Comparison of ENCODE assay signal across 20 mouse cellular contexts in genomic region chr4:63979635-63980034, GRCm38 (mm10).
DNase-seq lines count a peak whose midpoint lies in the region; ATAC-seq lines count a peak whose summit lies in the region.
"Had no signal": no experiment of that assay in that cellular context is flagged by ENCODE, and none has a peak within 500 bp of the region (broad histone marks: within the 10 kb centered on the region; RNA-seq: fewer than 3 reads in every experiment).

No protein-coding gene starts in this region.

- no peak overlapping the region for H3K4me3 ChIP-seq in forebrain, embryonic 10.5 days
- H3K4me3 ChIP-seq in forebrain, embryonic 16.5 days (replicated peaks; ENCODE audit: low read length) = no peak overlapping the region
- H3K4me3 ChIP-seq in limb, embryonic 11.5 days (ENCODE audit: low read depth, low read length) = no peak overlapping the region
- H3K4me3 ChIP-seq: forebrain, embryonic 12.5 days; heart, embryonic 12.5 days; liver, embryonic 12.5 days; stomach, embryonic 15.5 days had no signal

- no peaks in the 10 kb centered on the region for H3K36me3 ChIP-seq in forebrain, embryonic 10.5 days (replicated peaks)
- H3K36me3 ChIP-seq in forebrain, embryonic 16.5 days (ENCODE audit: control insufficient read depth, insufficient read depth) = no peaks in the 10 kb centered on the region
- H3K36me3 ChIP-seq in limb, embryonic 11.5 days (ENCODE audit: control insufficient read depth, insufficient read depth, low read length) = no peaks in the 10 kb centered on the region
- H3K36me3 ChIP-seq: forebrain, embryonic 12.5 days; heart, embryonic 12.5 days; liver, embryonic 12.5 days; stomach, embryonic 15.5 days had no signal

- 47% methylated on average over 2 of the region's 2 CpGs for WGBS in forebrain, embryonic 10.5 days
- whole genome bisulfite sequencing in forebrain, embryonic 16.5 days = 55% methylated on average over 2 of the region's 2 CpGs
- 25% methylated on average over 2 of the region's 2 CpGs for WGBS in limb, embryonic 11.5 days

- H3K27ac ChIP-seq in forebrain, embryonic 10.5 days = no peak overlapping the region
- no peak overlapping the region for H3K27ac ChIP-seq in forebrain, embryonic 16.5 days (ENCODE audit: low read length)
- H3K27ac ChIP-seq in limb, embryonic 11.5 days (replicated peaks; ENCODE audit: low read depth, low read length) = no peak overlapping the region
- H3K27ac ChIP-seq: forebrain, embryonic 12.5 days; liver, embryonic 12.5 days; stomach, embryonic 15.5 days had no signal

- no peaks in the 10 kb centered on the region for H3K9me3 ChIP-seq in forebrain, embryonic 10.5 days
- no peaks in the 10 kb centered on the region for H3K9me3 ChIP-seq in forebrain, embryonic 16.5 days (ENCODE audit: control insufficient read depth, low read length)
- no peaks in the 10 kb centered on the region for H3K9me3 ChIP-seq in limb, embryonic 11.5 days (ENCODE audit: control insufficient read depth, low read length)
- H3K9me3 ChIP-seq: forebrain, embryonic 12.5 days; heart, embryonic 12.5 days; liver, embryonic 12.5 days; stomach, embryonic 15.5 days had no signal

- peaks cover 70% of the 10 kb centered on the region for H3K27me3 ChIP-seq in forebrain, embryonic 10.5 days (ENCODE audit: poor library complexity, severe bottlenecking)
- no peaks in the 10 kb centered on the region for H3K27me3 ChIP-seq in forebrain, embryonic 16.5 days (replicated peaks; ENCODE audit: control insufficient read depth, insufficient read depth, low read length)
- no peaks in the 10 kb centered on the region for H3K27me3 ChIP-seq in limb, embryonic 11.5 days (ENCODE audit: control insufficient read depth, insufficient read depth, low read length)
- H3K27me3 ChIP-seq: forebrain, embryonic 12.5 days; heart, embryonic 12.5 days; liver, embryonic 12.5 days; stomach, embryonic 15.5 days had no signal

- H3K4me1 ChIP-seq in forebrain, embryonic 10.5 days = peaks cover 22% of the 10 kb centered on the region
- H3K4me1 ChIP-seq in forebrain, embryonic 16.5 days (replicated peaks; ENCODE audit: control insufficient read depth, insufficient read depth, low read length) = no peaks in the 10 kb centered on the region
- 0 out of 2 replicates have a peak, but pooled peaks cover 3% of the 10 kb centered on the region for H3K4me1 ChIP-seq in limb, embryonic 11.5 days (ENCODE audit: control insufficient read depth, insufficient read depth, low read length)
- H3K4me1 ChIP-seq: liver, embryonic 12.5 days had no signal

- peak; percentile 20 for DNase-seq in forebrain, embryonic 10.5 days (ENCODE audit: extremely low spot score, low spot score)
- DNase-seq in ovary, adult 18-20 months (ENCODE audit: low spot score) = peak; percentile 74
- no peak for DNase-seq in ovary, postnatal 10 days (ENCODE audit: low spot score)
- peak; percentile 62 for DNase-seq in limb, embryonic 11.5 days (ENCODE audit: low spot score)
- DNase-seq in thymus, postnatal 10 days (ENCODE audit: low spot score in 2 of 2) = no peak
- DNase-seq in frontal cortex, postnatal 25 days (ENCODE audit: low spot score in 2 of 2) = no peak
- no peak for DNase-seq in right cerebral cortex, adult 18-20 months
- DNase-seq: adrenal gland, adult 8-10 months; cerebellum, adult 11-12 months; cerebellum, postnatal 36 days; kidney, adult 8-10 months; kidney, postnatal 36 days; lung, postnatal 10 days; spleen, adult 18-20 months had no signal

- no peak overlapping the region for H3K9ac ChIP-seq in forebrain, embryonic 16.5 days (replicated peaks; ENCODE audit: low read depth, low read length)
- H3K9ac ChIP-seq in limb, embryonic 11.5 days (ENCODE audit: low read length) = no peak overlapping the region
- H3K9ac ChIP-seq: forebrain, embryonic 12.5 days; heart, embryonic 12.5 days; liver, embryonic 12.5 days; stomach, embryonic 15.5 days had no signal

- no peak overlapping the region for H3K4me2 ChIP-seq in forebrain, embryonic 16.5 days (ENCODE audit: low read length)
- no peak overlapping the region for H3K4me2 ChIP-seq in limb, embryonic 11.5 days (ENCODE audit: low read depth, severe bottlenecking)
- H3K4me2 ChIP-seq: forebrain, embryonic 12.5 days; heart, embryonic 12.5 days; liver, embryonic 12.5 days; stomach, embryonic 15.5 days had no signal

- ATAC-seq in forebrain, embryonic 16.5 days = no peak
- ATAC-seq in limb, embryonic 11.5 days (ENCODE audit: insufficient number of reproducible peaks, low FRiP score, low TSS enrichment, low read depth) = 0 out of 2 replicates have a peak, but pooled peaks have one; percentile 21
- ATAC-seq: CD4-positive, CD25-positive, alpha-beta regulatory T cell, adult 4 months; liver, embryonic 12.5 days had no signal

Comparison
In these comparisons a context has a peak if more than half of its experiments do, and no peak if none do; other contexts are left out.
1. DNase-seq: peak in forebrain, embryonic 10.5 days (single experiment), ovary, adult 18-20 months (single experiment) and limb, embryonic 11.5 days (single experiment); none in ovary, postnatal 10 days (single experiment), thymus, postnatal 10 days (0 of 2), frontal cortex, postnatal 25 days (0 of 2) and right cerebral cortex, adult 18-20 months (single experiment).